Mouse (Mus musculus) CH12F3 (cell line): ENCODE measurements around the gene Cped1.

Experiments
- in situ Hi-C: fragments of 300-500 bp; cut with MboI; formaldehyde crosslinking; loops from 2 replicates; pipeline ENCODE4 v1.14.3; 2020; ENCODE audit warnings: low sequenced_read_pairs

Cped1 gene

GRCm38 (mm10) chr6:22072737-22073136 lies 87.0 kb downstream of the Cped1 start:
- in situ Hi-C loops: loop anchor here (10.0 kb wide), 1 partner anchor 278 kb away; no protein-coding TSS in a partner anchor

GRCm38 (mm10) chr6:22074232-22075083 lies 88.7 kb downstream of the Cped1 start:
- in situ Hi-C loops: loop anchor here (10.0 kb wide), 1 partner anchor 280 kb away; no protein-coding TSS in a partner anchor

GRCm38 (mm10) chr6:22078686-22079264 lies 93.1 kb downstream of the Cped1 start:
- in situ Hi-C loops: loop anchor here (10.0 kb wide), 1 partner anchor 284 kb away; no protein-coding TSS in a partner anchor

GRCm38 (mm10) chr6:22086056-22086455 lies 100.3 kb downstream of the Cped1 start:
- in situ Hi-C loops: no loop called here

- in situ Hi-C loops: no loop called here
Measured at GRCm38 (mm10) chr6:22088346-22089064, 102.8 kb downstream of the Cped1 start.

GRCm38 (mm10) chr6:22091773-22092172 lies 106.1 kb downstream of the Cped1 start:
- in situ Hi-C loops: no loop called here

GRCm38 (mm10) chr6:22093792-22094191 lies 108.1 kb downstream of the Cped1 start:
- in situ Hi-C loops: no loop called here

GRCm38 (mm10) chr6:22097709-22098108 lies 112.0 kb downstream of the Cped1 start:
- in situ Hi-C loops: no loop called here

- in situ Hi-C loops: loop anchor here (25.0 kb wide), 1 partner anchor 862 kb away; no protein-coding TSS in a partner anchor
Measured at GRCm38 (mm10) chr6:22099832-22100231, 114.1 kb downstream of the Cped1 start.

- in situ Hi-C loops: loop anchor here (25.0 kb wide), 1 partner anchor 860 kb away; no protein-coding TSS in a partner anchor
Measured at GRCm38 (mm10) chr6:22101939-22102338, 116.2 kb downstream of the Cped1 start.

GRCm38 (mm10) chr6:22102752-22103151 lies 117.0 kb downstream of the Cped1 start:
- in situ Hi-C loops: loop anchor here (25.0 kb wide), 1 partner anchor 860 kb away; no protein-coding TSS in a partner anchor

- in situ Hi-C loops: loop anchor here (25.0 kb wide), 1 partner anchor 859 kb away; no protein-coding TSS in a partner anchor
Measured at GRCm38 (mm10) chr6:22103713-22104112, 118.0 kb downstream of the Cped1 start.

- in situ Hi-C loops: loop anchor here (25.0 kb wide), 1 partner anchor 858 kb away; no protein-coding TSS in a partner anchor
Measured at GRCm38 (mm10) chr6:22104211-22104610, 118.5 kb downstream of the Cped1 start.

- in situ Hi-C loops: loop anchor here (25.0 kb wide), 1 partner anchor 848 kb away; no protein-coding TSS in a partner anchor
Measured at GRCm38 (mm10) chr6:22114079-22114478, 128.4 kb downstream of the Cped1 start.

- in situ Hi-C loops: loop anchor here (25.0 kb wide), 1 partner anchor 846 kb away; no protein-coding TSS in a partner anchor
Measured at GRCm38 (mm10) chr6:22116679-22117078, 131.0 kb downstream of the Cped1 start.

GRCm38 (mm10) chr6:22122080-22122479 lies 136.4 kb downstream of the Cped1 start:
- in situ Hi-C loops: loop anchor here (5.0 to 25.0 kb wide), 2 partner anchors 370 to 840 kb away; no protein-coding TSS in a partner anchor

- in situ Hi-C loops: loop anchor here (5.0 to 25.0 kb wide), 2 partner anchors 370 to 840 kb away; no protein-coding TSS in a partner anchor
Measured at GRCm38 (mm10) chr6:22122693-22123092, 137.0 kb downstream of the Cped1 start.

GRCm38 (mm10) chr6:22123332-22123731 lies 137.6 kb downstream of the Cped1 start:
- in situ Hi-C loops: loop anchor here (5.0 to 25.0 kb wide), 2 partner anchors 369 to 839 kb away; no protein-coding TSS in a partner anchor

GRCm38 (mm10) chr6:22124575-22125330 lies 139.0 kb downstream of the Cped1 start:
- in situ Hi-C loops: loop anchor here (5.0 to 25.0 kb wide), 2 partner anchors 368 to 838 kb away; no protein-coding TSS in a partner anchor
